Mouse (Mus musculus) layer of hippocampus, adult 11-12 months (tissue): ENCODE data around the gene Tulp1.
A peak's percentile ranks its signal among the peaks of the same experiment; 100 is the strongest.
"Not testable (repeated sequence)": the region's sequence is repeated elsewhere in the genome, so short reads cannot be mapped to it uniquely, and the experiment has no call there.

Source experiments
- DNase-seq: peaks from one replicate; pipeline ENCODE4 v3.0.0; 2022; ENCODE audit warnings: low spot score

Gene Tulp1

GRCm38 (mm10) chr17:28365122-28365521, at the start of gene Tulp1:
Tulp1 (minus strand) TSS chr17:28365222.
- no peak for DNase-seq

DNA sequence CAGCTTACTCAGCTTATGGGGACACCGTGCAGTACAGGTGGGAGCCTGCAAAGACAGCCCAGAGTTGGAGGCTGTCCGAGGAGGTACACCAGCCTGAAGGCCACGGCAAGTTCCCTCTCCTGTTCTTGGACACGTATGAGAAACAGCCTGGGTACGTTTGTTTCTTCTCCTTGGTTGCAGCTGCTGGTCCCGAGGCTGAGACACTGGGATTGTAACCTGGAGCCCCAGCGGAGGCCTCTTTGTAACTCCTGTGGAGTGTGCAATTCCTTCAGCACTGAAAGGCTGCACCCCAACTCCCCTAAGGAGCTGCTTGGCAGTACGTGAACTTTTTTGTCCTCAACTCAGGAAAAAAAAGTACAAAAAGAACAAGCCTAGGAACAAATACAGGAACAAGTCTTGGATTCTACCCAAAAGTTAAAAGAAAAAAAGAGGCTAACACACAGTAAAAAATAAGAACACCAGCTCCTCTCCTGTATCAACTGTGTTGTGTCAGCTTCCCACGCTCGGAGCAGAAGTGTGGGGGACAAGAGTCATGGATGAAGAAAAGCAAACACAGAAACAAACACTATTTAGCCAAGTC, 46.4 kb upstream of the Tulp1 start:
- DNase-seq, result no peak

GRCm38 (mm10) chr17:28410731-28411130, 45.7 kb upstream of the Tulp1 start:
- no peak for DNase-seq

- no peak for DNase-seq
Observed at GRCm38 (mm10) chr17:28408251-28408918, 43.4 kb upstream of the Tulp1 start.

- peak; percentile 92 for DNase-seq
Observed at GRCm38 (mm10) chr17:28407418-28408250, 42.6 kb upstream of the Tulp1 start.

DNA sequence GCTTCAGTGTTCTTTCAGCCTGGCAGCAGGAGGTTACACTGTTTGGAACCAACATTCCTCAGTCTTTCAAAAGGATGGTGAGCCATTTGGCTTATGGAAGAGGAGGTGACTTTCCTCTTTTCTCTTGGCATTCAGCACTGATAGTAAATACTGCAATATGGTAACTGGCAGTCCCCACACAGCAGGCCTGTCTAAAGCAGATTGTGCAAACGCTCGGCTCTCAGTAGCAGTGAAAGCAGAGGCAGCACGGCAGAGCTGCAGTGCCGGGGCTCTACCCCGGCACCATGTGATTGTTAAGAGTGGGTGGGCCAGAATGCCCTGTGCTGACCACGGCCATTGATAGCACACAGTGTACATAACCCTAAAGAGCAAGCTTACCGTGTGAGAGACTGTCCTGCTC, 41.4 kb upstream of the Tulp1 start:
- DNase-seq, result peak; percentile 74

- DNase-seq, result not testable (repeated sequence)
Observed at GRCm38 (mm10) chr17:28404745-28405144, 39.7 kb upstream of the Tulp1 start.

DNA sequence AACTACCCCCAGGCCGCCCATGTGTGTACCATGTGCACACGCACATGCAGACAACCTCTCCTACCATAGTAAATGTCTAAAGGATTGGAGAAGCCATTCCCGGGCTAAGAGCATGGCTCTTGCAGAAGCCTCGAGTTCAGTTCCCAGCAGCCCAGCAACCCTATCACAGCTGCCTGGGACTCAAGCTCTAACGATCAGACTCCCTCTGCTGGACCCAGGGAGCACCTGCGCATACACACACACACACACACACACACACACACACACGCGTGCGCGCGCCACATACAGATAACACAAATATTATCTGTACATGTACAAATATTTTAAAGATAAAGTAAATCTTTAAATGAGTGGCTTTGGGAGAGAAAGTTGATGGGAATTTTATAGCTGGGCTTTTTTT, 39.3 kb upstream of the Tulp1 start:
- DNase-seq, result no peak

GRCm38 (mm10) chr17:28394994-28395393, 30.0 kb upstream of the Tulp1 start:
- DNase-seq, result no peak

- DNase-seq, result no peak
Observed at GRCm38 (mm10) chr17:28394051-28394765, 29.2 kb upstream of the Tulp1 start.

DNA sequence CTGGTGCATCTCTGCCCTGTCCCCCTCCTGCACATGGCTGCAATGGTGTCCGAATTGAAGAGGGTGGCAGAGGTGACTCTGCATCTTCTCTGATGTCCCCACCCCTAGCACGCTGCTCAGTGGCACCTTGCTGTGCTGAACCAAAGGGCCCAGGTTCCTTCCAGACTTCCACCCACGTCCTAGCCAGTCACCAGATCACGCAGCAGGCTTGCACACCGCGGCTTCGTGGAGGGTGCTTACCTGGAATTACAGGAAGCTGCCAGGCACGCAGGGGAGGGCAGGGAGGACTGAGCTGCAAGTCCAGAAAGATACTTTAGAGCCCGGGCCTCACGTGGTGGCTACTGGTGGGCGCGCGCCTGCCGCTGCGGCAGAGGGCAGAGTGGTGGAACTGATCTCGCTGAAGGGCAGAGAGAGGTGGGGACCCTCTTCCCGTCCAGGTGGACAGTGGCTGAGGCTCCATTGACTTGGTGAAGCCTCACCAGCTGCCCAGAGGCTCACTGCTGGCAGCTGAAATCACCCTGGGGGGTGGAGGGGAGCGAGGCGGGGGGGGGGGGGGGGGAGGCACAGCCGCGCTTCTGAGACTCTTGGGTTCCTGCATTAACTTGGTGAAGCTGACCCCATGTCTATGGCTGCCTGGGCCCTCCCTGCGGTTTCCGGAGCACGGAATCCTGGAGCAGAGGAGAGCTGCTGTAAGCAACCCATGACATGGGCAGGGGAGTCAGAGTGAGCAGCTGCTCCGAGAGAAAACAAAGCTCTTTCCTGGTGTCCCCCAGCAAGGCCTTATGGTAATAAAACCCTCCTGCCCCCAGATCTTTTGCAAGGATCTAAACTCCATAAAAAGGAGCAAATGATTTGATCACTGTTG, 26.8 kb upstream of the Tulp1 start:
- DNase-seq, result no peak

DNA sequence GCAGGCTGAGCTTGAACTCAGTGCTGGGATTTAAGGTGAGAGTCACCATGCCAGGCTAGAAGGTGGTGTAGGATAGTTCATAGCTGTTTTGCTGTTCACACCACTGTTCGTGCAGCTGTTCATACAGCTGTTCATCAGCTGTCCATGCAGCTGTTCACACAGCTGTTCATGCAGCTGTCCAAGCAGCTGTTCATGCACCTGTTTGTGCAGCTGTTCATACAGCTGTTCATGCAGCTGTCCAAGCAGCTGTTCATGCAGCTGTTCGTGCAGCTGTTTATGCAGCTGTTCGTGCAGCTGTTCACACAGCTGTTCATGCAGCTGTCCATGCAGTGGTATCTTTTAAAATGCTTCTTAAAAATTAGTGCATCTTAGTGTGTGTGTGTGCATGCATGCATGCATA, 23.5 kb upstream of the Tulp1 start:
- DNase-seq, result no peak

GRCm38 (mm10) chr17:28386150-28386905, 21.3 kb upstream of the Tulp1 start:
- peak; percentile 82 for DNase-seq

DNA sequence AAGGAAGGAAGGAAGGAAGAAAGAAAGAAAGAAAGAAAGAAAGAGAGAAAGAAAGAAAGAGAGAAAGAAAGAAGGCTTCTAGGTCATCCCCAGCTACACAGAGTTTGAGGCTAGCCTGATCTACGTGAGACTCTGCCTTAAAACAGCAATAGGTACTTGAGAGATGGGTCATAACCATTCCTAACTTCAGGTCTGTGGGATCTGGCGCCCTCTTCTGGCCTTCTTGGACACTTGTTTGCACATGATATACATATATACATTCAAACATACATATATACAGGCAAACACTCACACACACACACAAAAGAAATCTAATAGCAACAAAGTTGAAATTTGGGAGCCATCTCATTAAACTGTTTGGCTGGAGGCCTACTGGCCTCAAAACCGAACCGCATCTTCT, 19.3 kb upstream of the Tulp1 start:
- DNase-seq, result no peak

GRCm38 (mm10) chr17:28380255-28380654, 15.2 kb upstream of the Tulp1 start:
- DNase-seq, result no peak

GRCm38 (mm10) chr17:28375592-28376061, 10.6 kb upstream of the Tulp1 start:
- no peak for DNase-seq

- DNase-seq, result no peak
Observed at GRCm38 (mm10) chr17:28374494-28374893, 9.5 kb upstream of the Tulp1 start.

DNA sequence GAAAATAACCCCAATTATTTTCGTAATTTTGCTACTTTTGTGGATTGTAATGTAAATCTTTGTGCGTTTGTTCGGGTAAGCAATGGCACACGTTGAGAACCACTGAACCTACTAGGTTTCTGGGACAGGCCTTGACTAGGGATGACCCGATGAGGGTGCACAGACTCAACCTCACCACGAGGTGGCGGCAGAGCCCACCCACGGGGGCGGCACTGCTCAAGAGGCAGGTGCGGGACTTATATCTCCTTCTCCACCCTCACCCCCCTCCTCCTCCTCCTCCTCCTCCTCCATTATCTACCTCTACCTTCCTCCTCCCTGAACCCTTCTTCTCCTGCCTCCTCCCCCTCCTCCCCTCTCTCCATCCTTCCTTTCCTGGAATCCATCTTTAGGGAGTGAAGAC, 8.8 kb upstream of the Tulp1 start:
- no peak for DNase-seq

- no peak for DNase-seq
Observed at GRCm38 (mm10) chr17:28371941-28372340, 6.9 kb upstream of the Tulp1 start.

- no peak for DNase-seq
Observed at GRCm38 (mm10) chr17:28371286-28371685, 6.3 kb upstream of the Tulp1 start.

DNA sequence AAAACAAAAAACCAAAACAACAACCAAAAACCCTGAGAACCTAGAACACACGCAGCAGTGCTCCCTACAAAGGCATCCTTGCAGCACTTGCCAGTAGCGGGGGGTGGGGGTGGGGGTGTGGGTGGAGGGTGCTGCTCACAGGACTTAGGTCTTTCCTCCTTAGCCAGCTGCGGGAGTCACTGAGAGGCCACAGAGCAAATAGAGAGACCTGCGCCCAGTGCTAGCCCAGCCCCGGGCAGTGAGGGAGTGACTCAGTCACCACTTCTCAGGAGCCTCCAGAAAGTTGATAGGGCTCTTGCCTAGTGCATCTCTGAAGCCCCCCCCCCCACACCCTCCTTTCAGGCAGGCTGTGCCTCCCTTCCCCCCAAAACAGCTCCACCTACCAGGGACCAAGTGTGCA, 4.0 kb upstream of the Tulp1 start:
- DNase-seq, result no peak
